Mouse (Mus musculus): ENCODE data around the gene Abca1.

- TF ChIP-seq HCFC1 (IDR thresholded peaks at IDR 0.05; ENCODE audit: borderline replicate concordance, insufficient read depth, low read length) (no peak), MAFK (IDR thresholded peaks at IDR 0.05; ENCODE audit: insufficient read depth, low read depth, low read length) (no peak), ZNF384 (IDR thresholded peaks at IDR 0.05; ENCODE audit: low read depth, low read length) (no peak), CHD2 (IDR thresholded peaks at IDR 0.05; ENCODE audit: low read depth, low read length) (no peak)
These were observed 50.2 kb downstream of the Abca1 start for GRCm38 (mm10) chr4:53109381-53109928.

Data from ES-E14 (cell line).